Mouse (Mus musculus): ENCODE data around the gene Apcs. TPM values are rescaled to one million over a fixed set of nuclear protein-coding genes. Genes with fewer than 3 reads are reported as not detected.

The Apcs gene
- polyA plus RNA-seq, 1 experiment from 2014 or later = not detected

Other genes starting within 250 kb of the Apcs start
- gene Crp, start 197.0 kb downstream of the Apcs start, polyA plus RNA-seq (2015; fragmentation: Nextera tagmentation; extraction: Ambion mirVana) = 0.21 and 0.92 TPM in 2 replicates
- gene Olfr16, start 55.4 kb upstream of the Apcs start, polyA plus RNA-seq (2015; fragmentation: Nextera tagmentation; extraction: Ambion mirVana) = not detected in 2 replicates
- gene Olfr1408, start 242.3 kb upstream of the Apcs start, polyA plus RNA-seq (2015; fragmentation: Nextera tagmentation; extraction: Ambion mirVana) = not detected in 2 replicates